Mouse (Mus musculus) regulatory T cell (primary cell): ENCODE data around the gene Flrt2.

Experiments
- in situ Hi-C: fragments of 300-600 bp; cut with MboI, MseI; formaldehyde crosslinking; loops from one replicate; pipeline ENCODE4 v1.15.1; 2025; ENCODE audit warnings: high pct_unique_total_duplicates

Gene Flrt2

DNA sequence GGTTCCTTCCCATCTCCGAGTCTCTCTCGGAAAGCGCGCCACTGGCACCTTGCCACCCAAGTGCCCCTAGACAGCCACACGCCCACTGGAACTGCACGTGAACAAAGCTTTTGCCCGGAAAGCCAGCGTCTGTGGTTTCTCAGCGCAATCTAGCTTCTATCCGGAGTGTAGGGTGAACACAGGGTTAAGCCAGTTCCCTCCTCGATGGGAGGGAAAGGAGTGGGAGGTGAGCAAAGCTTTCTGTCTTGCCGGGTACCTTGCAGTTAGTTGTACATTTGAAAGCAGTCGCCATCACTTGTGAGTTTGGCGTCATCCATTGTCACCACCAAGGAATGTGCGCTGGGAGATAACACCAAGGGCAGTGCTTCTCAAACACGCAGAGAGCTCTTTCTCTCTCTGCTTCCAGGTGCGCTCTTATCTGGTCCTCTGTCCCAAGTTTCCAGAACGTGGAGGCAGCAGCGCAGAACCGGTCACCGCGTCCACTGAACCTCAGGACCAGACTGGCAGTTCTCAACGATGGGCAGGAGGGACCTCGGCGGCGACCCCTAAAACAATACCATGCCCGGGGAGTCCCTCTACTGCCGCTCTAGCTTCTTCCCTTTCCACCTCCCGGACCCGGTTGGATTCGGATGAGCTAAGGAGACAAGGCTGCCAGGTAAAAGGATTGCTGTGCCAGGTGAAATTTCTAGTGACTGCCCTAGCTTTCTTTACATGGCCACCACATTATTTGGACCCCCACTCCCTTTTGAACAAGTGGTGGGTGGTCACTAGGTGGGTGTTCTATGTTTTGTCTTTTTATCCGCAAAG, at the start of gene Flrt2:
Flrt2 (plus strand) TSS at position 266 of the 807 bp plus-strand sequence.
- in situ Hi-C loops: no loop called here

GRCm38 (mm10) chr12:95642226-95642625, 49.8 kb upstream of the Flrt2 start:
- in situ Hi-C loops: loop anchor here (25.0 kb wide), 1 partner anchor 380 kb away; no protein-coding TSS in a partner anchor

DNA sequence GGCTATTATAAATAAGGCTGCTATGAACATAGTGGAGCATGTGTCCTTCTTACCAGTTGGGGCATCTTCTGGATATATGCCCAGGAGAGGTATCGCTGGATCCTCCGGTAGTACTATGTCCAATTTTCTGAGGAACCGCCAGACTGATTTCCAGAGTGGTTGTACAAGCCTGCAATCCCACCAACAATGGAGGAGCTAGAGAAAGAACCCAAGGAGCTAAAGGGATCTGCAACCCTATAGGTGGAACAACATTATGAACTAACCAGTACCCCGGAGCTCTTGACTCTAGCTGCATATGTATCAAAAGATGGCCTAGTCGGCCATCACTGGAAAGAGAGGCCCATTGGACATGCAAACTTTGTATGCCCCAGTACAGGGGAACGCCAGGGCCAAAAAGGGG, 44.8 kb upstream of the Flrt2 start:
- in situ Hi-C loops: loop anchor here (25.0 kb wide), 1 partner anchor 385 kb away; no protein-coding TSS in a partner anchor

GRCm38 (mm10) chr12:95652172-95653156, 39.6 kb upstream of the Flrt2 start:
- in situ Hi-C loops: no loop called here

DNA sequence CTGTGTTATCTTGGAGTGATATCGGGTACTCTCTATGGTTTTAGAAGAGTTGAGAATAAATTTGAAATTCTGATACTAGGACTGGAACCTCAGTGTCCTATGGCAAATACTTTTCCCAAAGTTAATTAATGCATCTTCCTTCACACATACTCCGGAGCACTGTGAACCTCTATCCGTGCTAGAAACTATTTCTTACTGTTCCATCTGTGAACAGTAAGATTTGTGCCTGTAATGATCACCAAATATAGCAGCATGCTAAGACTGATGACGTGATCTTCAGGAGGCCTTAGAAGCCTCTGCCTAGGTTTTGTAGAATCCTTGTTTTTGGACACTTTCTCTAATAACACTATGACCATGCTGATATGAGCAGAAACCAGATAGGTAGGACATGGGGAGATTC, 35.4 kb upstream of the Flrt2 start:
- in situ Hi-C loops: no loop called here

- in situ Hi-C loops: no loop called here
Observed at GRCm38 (mm10) chr12:95667296-95667695, 24.7 kb upstream of the Flrt2 start.

DNA sequence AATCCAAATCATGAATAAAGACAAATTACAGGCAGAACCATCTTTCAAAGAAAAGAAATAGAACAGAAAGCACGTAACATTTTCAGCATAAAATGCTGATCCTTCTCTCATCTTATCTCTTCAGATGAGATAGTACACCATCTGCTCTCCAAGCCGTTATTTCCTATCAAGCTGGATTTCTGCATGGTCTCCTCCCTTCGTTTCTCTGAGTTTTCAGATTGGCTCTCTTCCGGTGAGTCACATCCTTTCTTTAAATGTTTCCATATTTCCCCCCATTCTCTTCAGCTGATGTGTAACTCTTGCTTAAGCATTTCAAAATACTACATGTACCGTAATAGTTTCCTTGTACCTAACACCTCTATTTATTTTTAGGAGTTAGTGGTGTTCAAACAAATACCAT, 16.3 kb upstream of the Flrt2 start:
- in situ Hi-C loops: no loop called here

DNA sequence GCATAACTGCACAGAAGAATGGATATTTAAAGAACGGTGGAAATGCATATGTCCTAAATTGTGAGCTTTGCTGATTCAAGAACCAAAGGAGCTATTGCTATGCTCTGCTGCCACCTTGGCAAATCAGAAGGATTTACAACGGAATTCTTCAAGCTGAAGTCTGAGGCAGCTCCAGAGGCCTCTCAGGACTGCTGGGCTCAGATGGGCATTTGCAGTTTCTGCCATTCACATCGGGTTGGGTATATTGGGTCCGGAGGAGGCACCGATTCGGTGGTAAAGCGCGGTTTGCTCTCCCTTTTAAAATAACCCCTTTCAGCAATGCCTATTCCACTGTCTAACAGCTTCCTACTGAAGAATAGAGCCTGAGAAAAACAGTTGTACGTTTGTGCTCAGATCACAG, 1.2 kb upstream of the Flrt2 start:
- in situ Hi-C loops: no loop called here

GRCm38 (mm10) chr12:95692948-95693650, 1.1 kb downstream of the Flrt2 start:
- in situ Hi-C loops: no loop called here

- in situ Hi-C loops: no loop called here
Observed at GRCm38 (mm10) chr12:95693651-95694471, 1.8 kb downstream of the Flrt2 start.

- in situ Hi-C loops: no loop called here
Observed at GRCm38 (mm10) chr12:95694507-95694906, 2.5 kb downstream of the Flrt2 start.

- in situ Hi-C loops: no loop called here
Observed at GRCm38 (mm10) chr12:95694991-95695833, 3.2 kb downstream of the Flrt2 start.

- in situ Hi-C loops: no loop called here
Observed at GRCm38 (mm10) chr12:95695834-95696521, 4.0 kb downstream of the Flrt2 start.

DNA sequence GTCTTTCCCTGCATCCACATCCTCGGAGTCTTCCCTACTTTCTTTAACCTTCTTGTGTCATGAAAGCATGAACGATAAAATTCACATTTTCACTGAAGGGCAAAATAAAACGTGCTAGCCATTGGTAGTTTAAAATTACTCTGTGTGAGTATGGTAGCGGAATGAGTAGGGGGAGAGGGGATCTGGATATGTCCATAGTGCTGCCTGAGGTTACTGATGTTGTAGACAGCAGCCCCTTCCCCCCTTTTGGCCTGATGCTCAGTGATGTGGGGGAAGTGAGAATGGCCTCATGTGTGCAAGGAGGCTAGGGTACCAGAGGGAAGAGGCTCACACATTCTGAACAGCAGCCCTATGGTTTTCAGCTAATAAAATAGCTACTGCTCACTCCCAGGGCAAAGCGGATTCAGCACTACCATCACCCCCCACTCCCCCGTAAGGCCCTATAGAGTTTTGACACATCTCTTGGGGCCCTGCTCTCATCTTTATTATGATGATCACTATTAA, 4.5 kb downstream of the Flrt2 start:
- in situ Hi-C loops: no loop called here

DNA sequence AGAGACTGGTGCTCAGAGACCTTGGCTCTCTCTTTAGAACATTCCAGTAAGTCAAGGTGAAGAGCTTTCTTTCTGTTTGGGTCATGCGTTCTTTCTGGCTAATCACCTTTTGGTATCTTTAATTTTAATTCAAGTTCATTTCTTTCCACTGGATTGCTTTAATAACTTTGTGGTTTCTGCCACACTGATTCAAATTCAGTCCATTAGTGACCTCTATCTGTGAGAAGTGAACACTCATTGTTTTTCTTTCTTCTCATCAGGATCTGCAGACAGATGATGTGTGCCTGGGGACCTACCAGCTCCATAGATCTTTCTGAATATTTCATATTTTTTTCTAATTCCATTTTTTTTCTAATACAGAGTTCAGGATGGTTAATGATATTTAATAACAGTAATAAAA, 6.5 kb downstream of the Flrt2 start:
- in situ Hi-C loops: no loop called here

- in situ Hi-C loops: no loop called here
Observed at GRCm38 (mm10) chr12:95700746-95701145, 8.7 kb downstream of the Flrt2 start.

DNA sequence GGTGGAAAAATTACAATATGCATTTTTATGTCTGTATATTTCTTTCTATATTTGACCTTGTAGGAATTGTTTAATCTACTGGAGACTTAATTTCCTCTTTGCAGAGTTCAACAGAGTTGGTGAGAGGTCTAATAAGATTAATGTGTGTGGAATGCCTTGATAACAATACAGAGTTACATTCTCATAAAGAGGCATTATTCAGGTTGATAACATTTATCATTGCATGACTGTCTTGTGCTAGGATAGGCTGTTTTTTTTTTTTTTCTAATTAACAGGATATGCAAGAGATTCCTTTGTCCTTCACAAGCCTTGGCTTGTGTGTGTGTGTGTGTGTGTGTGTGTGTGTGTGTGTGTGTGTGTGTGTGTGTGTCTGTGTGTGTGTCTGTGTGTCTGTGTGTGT, 9.6 kb downstream of the Flrt2 start:
- in situ Hi-C loops: no loop called here

- in situ Hi-C loops: no loop called here
Observed at GRCm38 (mm10) chr12:95705006-95705405, 13.0 kb downstream of the Flrt2 start.

DNA sequence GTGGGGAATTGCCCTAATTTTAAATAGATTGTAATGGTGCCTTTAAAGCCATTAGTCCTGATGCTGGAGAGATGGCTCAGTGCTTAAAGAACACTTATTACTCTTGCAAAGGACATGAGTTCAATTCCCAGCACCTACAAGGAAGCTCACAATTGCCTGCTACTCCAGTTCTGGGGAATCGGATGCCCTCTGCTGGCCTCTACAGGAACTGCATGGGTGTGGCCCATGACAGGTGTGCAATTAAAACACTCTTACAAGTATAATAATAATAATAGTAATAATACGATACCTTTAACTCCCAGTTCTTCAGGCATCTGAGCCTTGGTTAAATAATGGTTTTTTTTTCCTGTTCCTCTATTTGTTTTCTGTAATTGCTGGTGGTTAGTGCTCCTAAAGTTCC, 31.2 kb downstream of the Flrt2 start:
- in situ Hi-C loops: no loop called here
